Mouse (Mus musculus) neural tube, postnatal 0 days (tissue): ENCODE measurements around the gene Ccdc24. TPM values are rescaled to one million over a fixed set of nuclear protein-coding genes. Genes with fewer than 3 reads are reported as not detected.

Experiments used
- polyA plus RNA-seq: library from polyadenylated mRNA; unstranded; fragments of >200 nt; fragmentation: Nextera tagmentation; extraction: Ambion mirVana; gene quantifications from 2 replicates; pipeline ENCODE4 v1.2.1, GENCODE M21; 2015

The Ccdc24 gene
- polyA plus RNA-seq, result 0.90 and 1.7 TPM in 2 replicates

GRCm38 (mm10) chr4:117872471-117872886 lies at the start of gene Ccdc24:
Gene Ccdc24 (minus strand): TSS chr4:117872557.

GRCm38 (mm10) chr4:117914591-117915442 lies 42.5 kb upstream of the Ccdc24 start, which contains the start of gene Ipo13:
Gene Ipo13 (minus strand): TSS chr4:117914999.

GRCm38 (mm10) chr4:117891738-117892161 lies 19.4 kb upstream of the Ccdc24 start, which contains the start of gene Dph2:
Gene Dph2 (minus strand): TSS chr4:117892032.

GRCm38 (mm10) chr4:117887133-117887532 lies 14.8 kb upstream of the Ccdc24 start, which contains the start of gene Atp6v0b:
Gene Atp6v0b (minus strand): TSS chr4:117887333.

GRCm38 (mm10) chr4:117882701-117883691 lies 10.6 kb upstream of the Ccdc24 start, which contains the start of gene B4galt2:
Gene B4galt2 (minus strand): TSS chr4:117883487.

GRCm38 (mm10) chr4:117834457-117834844 lies 37.9 kb downstream of the Ccdc24 start, which contains the start of gene Slc6a9:
Gene Slc6a9 (plus strand): TSS chr4:117834506.

Other genes with a start within 250 kb of the Ccdc24 start
- 67.5 and 74.0 TPM in 2 replicates for gene Dmap1, start 190.3 kb downstream of the Ccdc24 start, polyA plus RNA-seq
- gene Gm12845, start 148.1 kb downstream of the Ccdc24 start, polyA plus RNA-seq, result not detected in 2 replicates
- not detected in 2 replicates for gene Klf17, start 106.9 kb downstream of the Ccdc24 start, polyA plus RNA-seq
- gene Slc6a9, start 38.1 kb downstream of the Ccdc24 start, polyA plus RNA-seq, result 106 and 124 TPM in 2 replicates
- gene B4galt2, start 10.9 kb upstream of the Ccdc24 start, polyA plus RNA-seq, result 80.3 and 87.4 TPM in 2 replicates
- 740 and 756 TPM in 2 replicates for gene Atp6v0b, start 14.8 kb upstream of the Ccdc24 start, polyA plus RNA-seq
- 14.9 TPM in 2 replicates for gene Dph2, start 19.5 kb upstream of the Ccdc24 start, polyA plus RNA-seq
- gene Ipo13, start 42.4 kb upstream of the Ccdc24 start, polyA plus RNA-seq, result 43.1 and 51.2 TPM in 2 replicates
- 1.5 and 1.6 TPM in 2 replicates for gene Artn, start 57.2 kb upstream of the Ccdc24 start, polyA plus RNA-seq